Mouse (Mus musculus) stomach, embryonic 16.5 days (tissue): ENCODE results near the gene Hk1. TPM values are rescaled to one million over a fixed set of nuclear protein-coding genes. Genes with fewer than 3 reads are reported as not detected.

Experiments used
- ATAC-seq: fragments of 200-750 bp; cut with Nextera tagmentation; 2 replicates; pipeline ENCODE4 v1.8.0; 2017; ENCODE audit warnings: moderate number of reproducible peaks, moderate TSS enrichment; ENCODE audit not compliant: insufficient read depth, low FRiP score
- H3K27ac ChIP-seq: fragments of 300-500 bp; sonication (generic); 2 replicates; pipeline ENCODE4 v1.5.1; 2014; ENCODE audit warnings: low read length
- H3K27me3 ChIP-seq: fragments of 300-500 bp; sonication (generic); 2 replicates; pipeline ENCODE4 v1.6.1; 2014; ENCODE audit warnings: low read length, control low read depth, mixed read lengths; ENCODE audit not compliant: control insufficient read depth, insufficient read depth
- H3K36me3 ChIP-seq: fragments of 300-500 bp; sonication (generic); 2 replicates; pipeline ENCODE4 v1.6.1; 2014; ENCODE audit warnings: low read length; ENCODE audit not compliant: control insufficient read depth, insufficient read depth
- H3K4me1 ChIP-seq: fragments of 300-500 bp; sonication (generic); 2 replicates; pipeline ENCODE4 v1.6.1; 2014; ENCODE audit warnings: low read length, control low read depth, mixed read lengths; ENCODE audit not compliant: control insufficient read depth, insufficient read depth
- H3K4me2 ChIP-seq: fragments of 300-500 bp; sonication (generic); 2 replicates; pipeline ENCODE4 v1.6.1; 2014; ENCODE audit warnings: low read depth, low read length, mixed read lengths
- H3K4me3 ChIP-seq: fragments of 300-500 bp; sonication (generic); replicated peaks from 2 replicates; pipeline ENCODE4 v1.5.1; 2014; ENCODE audit warnings: mild to moderate bottlenecking, low read length
- H3K9ac ChIP-seq: fragments of 300-500 bp; sonication (generic); 2 replicates; pipeline ENCODE4 v1.6.1; 2014; ENCODE audit warnings: low read length
- H3K9me3 ChIP-seq: fragments of 300-500 bp; sonication (generic); replicated peaks from 2 replicates; pipeline ENCODE4 v1.6.1; 2016; ENCODE audit warnings: low read length, control low read depth; ENCODE audit not compliant: control insufficient read depth
- WGBS: fragments of 180-500 bp; shearing (Covaris S2); extraction: QIAGEN DNeasy Blood & Tissue Kit; methylation state at CpG from one replicate; pipeline ENCODE4 v1.1.7; 2014; 5-methylcytosine and 5-hydroxymethylcytosine counted together
- polyA plus RNA-seq: library from polyadenylated mRNA; unstranded; fragments of >200 nt; fragmentation: Nextera tagmentation; extraction: Ambion mirVana; gene quantifications from 2 replicates; pipeline ENCODE4 v1.2.1, GENCODE M21; 2015

Gene Hk1
- polyA plus RNA-seq, 1 experiment from 2014 or later: 55.0 TPM

DNA sequence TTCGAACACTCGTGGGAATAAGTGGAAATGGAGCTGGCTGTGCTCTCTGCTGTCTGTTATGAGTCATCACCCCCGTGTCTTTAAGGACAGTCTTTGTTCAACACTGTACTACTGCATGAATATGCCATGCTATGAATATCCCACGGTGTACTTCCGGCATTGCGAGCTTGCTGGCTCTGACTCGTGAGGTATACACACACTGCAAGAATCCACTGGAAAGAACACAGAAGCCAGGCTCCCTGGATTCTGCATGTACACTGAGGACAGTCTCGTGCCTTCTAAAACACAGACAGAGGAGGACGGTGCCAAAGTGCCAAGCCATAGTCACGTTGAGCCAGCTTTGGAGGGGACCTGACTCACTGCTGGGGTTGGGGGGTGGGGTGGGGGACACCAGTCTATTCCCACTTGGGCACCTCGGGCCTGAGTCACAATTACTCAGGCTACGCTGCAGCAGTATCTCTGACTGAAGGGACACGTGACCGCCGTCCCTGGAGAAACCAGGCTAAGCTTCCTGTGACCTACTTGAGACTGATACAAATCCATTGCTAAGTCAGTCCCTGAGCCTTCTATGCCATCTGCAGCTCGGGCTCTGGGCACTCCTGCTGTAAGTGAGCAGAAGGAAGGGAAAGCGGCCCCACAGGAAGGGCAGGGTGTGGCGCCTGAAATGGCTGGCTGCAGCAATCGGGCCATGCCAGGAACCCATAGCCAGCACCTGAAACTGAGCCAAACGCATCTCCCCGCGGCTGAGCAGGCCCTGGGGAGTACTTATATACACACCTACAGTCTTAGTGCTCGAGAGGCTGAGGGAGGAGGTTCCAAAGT lies 79.5 kb downstream of the Hk1 start:
- no peak overlapping the region for H3K4me2 ChIP-seq
- no peaks in the 10 kb centered on the region for H3K36me3 ChIP-seq
- WGBS: 77% methylated on average over 23 of the region's 23 CpGs
- H3K4me1 ChIP-seq: no peaks in the 10 kb centered on the region
- peak overlapping the region; percentile 47 for H3K27ac ChIP-seq
- no peaks in the 10 kb centered on the region for H3K9me3 ChIP-seq
- H3K9ac ChIP-seq: no peak overlapping the region
- no peaks in the 10 kb centered on the region for H3K27me3 ChIP-seq
- ATAC-seq: no peak
- H3K4me3 ChIP-seq: no peak overlapping the region

DNA sequence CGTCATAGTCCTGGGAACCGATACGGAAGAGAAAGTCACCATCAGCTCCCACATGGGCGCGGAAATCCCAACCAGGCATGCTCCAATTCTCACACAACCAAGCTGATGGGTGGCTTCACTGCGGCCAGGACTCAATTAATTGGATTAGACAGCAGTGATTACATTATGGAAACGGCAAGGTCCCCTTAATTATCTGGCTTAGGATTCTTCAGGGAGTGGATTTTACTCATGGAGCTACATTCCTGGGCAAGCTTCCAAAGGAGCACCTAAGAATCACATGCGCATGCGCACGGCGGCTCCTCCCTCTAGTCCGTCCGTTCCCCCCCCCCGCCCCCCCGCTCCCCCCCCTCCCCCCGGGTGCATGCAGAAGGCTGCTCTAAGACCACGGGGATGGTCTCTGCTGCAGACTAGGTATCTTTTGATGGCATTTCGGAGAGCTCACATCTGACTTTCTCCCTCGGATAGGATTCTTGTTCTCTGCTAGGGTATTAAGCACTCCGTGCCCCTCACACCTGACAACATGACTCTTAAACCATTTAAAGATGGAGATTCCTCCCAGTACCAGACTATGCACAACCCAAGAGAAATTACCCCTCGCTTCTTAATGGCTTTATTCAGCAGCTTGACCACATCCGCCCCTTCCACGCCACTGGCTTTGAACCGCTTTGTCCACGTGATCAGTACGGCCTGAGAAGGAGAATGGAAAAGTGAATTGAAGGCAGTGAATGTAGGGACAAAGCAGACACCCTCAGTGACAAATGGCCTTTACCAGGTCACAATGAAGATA lies 83.4 kb downstream of the Hk1 start:
- no peaks in the 10 kb centered on the region for H3K36me3 ChIP-seq
- H3K9me3 ChIP-seq: no peaks in the 10 kb centered on the region
- 77% methylated on average over 20 of the region's 26 CpGs for WGBS
- ATAC-seq: no peak
- no peak overlapping the region for H3K9ac ChIP-seq
- H3K4me3 ChIP-seq: no peak overlapping the region
- no peak overlapping the region for H3K27ac ChIP-seq
- H3K27me3 ChIP-seq: no peaks in the 10 kb centered on the region
- H3K4me2 ChIP-seq: no peak overlapping the region
- no peaks in the 10 kb centered on the region for H3K4me1 ChIP-seq

DNA sequence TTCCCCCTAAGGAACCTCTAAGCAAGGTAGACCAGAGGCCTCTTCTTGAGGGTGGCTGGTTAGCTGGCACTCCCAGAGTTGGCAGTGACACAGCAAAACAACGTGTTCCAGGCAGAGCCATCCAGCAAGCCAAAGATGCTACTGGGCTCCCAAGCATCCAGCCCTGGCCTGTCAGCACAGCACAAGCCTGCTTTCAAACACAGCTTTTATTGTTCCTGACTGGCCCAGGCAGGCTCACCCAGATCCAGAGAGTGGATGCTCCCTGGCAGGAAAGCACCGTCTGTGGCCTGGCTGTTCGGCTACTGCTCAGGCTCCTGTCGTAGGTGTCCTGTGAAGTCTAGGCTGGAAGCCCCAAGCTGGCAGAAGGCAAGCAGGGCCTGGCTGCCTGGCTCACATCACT lies 85.6 kb downstream of the Hk1 start:
- Histone ChIP-seq H3K9ac (no peak overlapping the region), H3K9me3 (no peaks in the 10 kb centered on the region), H3K4me2 (no peak overlapping the region), H3K27me3 (no peaks in the 10 kb centered on the region), H3K36me3 (no peaks in the 10 kb centered on the region), H3K27ac (no peak overlapping the region), H3K4me3 (no peak overlapping the region), H3K4me1 (no peaks in the 10 kb centered on the region)
- WGBS: 76% methylated on average over 4 of the region's 4 CpGs
- no peak for ATAC-seq

DNA sequence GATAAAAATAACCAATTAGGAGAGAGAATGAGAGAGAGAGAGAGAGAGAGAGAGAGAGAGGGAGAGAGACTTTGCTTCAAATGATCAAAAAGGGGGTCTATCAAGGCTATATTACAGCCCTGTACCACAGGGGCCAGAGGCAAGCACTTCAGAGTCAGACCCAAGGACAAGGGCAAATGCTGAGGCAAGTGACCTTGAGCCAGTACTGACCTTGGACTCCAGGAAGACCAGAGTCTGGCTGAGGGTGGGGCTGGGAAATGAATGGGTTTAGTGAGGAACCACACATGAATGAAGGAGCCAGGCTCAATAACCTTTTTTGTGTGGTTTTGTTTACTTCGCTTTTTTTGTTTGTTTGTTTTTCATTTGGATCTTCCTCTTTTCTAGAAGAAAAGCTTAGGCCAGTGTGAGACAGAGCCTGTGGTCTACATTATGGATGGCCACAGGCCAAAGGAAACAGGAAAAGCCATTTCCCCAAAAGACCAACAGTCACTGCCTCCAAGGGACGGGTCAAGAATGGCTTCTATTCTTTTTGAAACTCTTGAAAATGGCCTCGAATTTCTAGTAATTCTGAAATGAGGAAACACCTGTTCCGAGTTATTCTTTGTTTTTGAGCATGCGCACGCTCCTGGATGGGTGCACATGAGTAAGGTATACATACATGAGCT lies 92.1 kb downstream of the Hk1 start:
- 78% methylated on average over 6 of the region's 6 CpGs for WGBS
- no peak for ATAC-seq
- Histone ChIP-seq H3K9me3 (no peaks in the 10 kb centered on the region), H3K4me3 (no peak overlapping the region), H3K27me3 (no peaks in the 10 kb centered on the region), H3K9ac (no peak overlapping the region), H3K27ac (no peak overlapping the region), H3K36me3 (peaks cover 2% of the 10 kb centered on the region; the same call in 1 of the 2 replicates), H3K4me1 (no peaks in the 10 kb centered on the region), H3K4me2 (no peak overlapping the region)

DNA sequence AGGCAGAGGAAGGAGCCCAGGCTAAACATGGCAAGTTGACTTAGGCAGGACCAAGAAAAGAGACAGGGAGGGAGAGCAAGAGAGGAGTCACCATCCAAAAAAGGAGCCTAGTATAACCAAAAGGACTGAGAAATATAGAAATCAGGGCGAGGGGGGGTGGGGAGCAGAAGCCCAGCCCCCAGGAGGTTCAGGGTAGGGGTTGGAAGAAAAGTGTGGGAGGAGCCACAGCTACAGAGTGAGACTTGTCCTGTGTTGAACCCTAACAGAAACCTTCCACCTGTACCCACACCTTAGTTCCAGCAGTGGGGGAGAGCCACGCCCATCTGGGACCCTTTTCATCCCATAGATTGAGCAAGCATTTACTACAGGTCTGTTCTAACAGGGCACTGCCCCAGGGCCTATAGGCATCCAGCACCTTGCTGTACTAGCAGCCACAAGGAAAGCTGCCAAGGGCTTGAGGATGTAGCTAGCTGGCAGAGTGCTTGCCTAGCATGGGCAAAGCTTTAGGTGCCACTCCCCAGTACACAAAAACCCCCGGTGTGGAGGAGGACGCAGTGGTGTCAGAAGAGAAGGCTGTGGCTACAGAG lies 96.4 kb downstream of the Hk1 start:
- Histone ChIP-seq H3K4me2 (no peak overlapping the region), H3K4me1 (no peaks in the 10 kb centered on the region), H3K27me3 (no peaks in the 10 kb centered on the region), H3K4me3 (no peak overlapping the region), H3K36me3 (peaks cover 26% of the 10 kb centered on the region), H3K27ac (peak overlapping the region; percentile 16; the same call in 1 of the 2 replicates), H3K9ac (no peak overlapping the region), H3K9me3 (no peaks in the 10 kb centered on the region)
- 74% methylated on average over 4 of the region's 4 CpGs for WGBS
- no peak for ATAC-seq

DNA sequence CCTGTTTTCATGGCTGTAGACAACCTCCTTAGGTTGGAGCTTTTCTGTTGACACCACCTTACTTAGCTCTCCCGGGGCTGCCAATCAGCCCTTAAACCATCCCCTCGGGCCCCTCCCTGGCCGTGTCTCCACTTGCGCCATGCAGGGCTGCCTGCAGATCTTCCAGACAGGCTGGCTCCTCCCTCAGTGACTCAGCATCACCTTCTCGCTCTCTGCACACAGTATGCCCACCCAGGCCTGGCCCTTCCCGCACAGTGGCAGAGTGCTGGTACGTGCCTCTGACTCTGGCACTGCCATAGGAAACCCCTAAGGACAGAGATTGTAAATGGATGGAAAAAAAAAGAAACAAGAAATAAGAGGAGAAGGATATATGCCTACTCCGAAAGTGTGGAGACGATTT lies 96.9 kb downstream of the Hk1 start:
- no peaks in the 10 kb centered on the region for H3K9me3 ChIP-seq
- WGBS: 61% methylated on average over 9 of the region's 9 CpGs
- H3K4me2 ChIP-seq: no peak overlapping the region
- H3K9ac ChIP-seq: no peak overlapping the region
- no peaks in the 10 kb centered on the region for H3K4me1 ChIP-seq
- H3K36me3 ChIP-seq: peaks cover 26% of the 10 kb centered on the region
- no peaks in the 10 kb centered on the region for H3K27me3 ChIP-seq
- no peak for ATAC-seq
- no peak overlapping the region for H3K4me3 ChIP-seq
- no peak overlapping the region for H3K27ac ChIP-seq

DNA sequence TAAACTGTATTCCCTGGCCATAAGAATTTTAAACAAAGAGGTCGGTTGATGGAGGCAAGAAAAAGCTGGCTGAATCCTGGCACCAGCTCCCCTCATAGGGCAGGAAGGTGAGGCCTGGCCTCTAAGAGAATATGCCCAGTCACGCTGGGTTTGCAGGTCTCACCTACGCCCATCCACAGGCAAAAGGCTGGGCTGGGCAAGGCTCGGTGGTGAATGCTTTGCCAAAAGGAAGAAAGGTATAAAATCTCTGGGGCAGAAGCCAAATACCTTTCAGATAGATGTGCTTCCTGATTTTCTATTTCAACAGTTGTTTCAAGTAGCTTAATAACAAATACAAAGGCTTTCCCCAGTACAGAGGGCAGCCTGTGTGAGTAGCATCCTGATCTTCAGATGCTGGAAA lies 100.0 kb downstream of the Hk1 start:
- Histone ChIP-seq H3K27ac (0 out of 2 replicates have a peak overlapping the region, but pooled peaks have one; percentile 25), H3K27me3 (no peaks in the 10 kb centered on the region), H3K9me3 (no peaks in the 10 kb centered on the region), H3K4me3 (no peak overlapping the region), H3K4me1 (no peaks in the 10 kb centered on the region), H3K36me3 (peaks cover 26% of the 10 kb centered on the region), H3K4me2 (no peak overlapping the region), H3K9ac (no peak overlapping the region)
- 64% methylated on average over 4 of the region's 4 CpGs for WGBS
- no peak for ATAC-seq

DNA sequence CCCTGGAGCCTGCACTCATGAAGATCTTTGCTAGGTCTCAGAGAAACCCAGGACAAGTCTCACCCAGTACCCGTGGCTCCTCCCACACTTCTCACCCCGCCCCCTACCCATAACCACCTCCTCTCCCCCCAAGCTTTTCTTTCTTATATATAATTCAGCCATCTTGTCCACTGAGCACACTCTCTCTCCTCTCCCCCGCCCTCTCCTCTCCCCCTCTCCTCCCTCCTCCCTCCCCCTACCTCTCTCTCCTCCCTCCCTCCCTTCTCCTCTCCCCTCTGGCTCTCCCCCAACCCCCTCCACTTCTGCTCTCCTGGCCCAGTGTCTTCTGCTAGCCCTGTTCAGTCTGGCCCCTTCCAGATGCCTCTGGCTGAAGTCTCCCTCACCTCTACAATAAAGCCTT lies 100.6 kb downstream of the Hk1 start:
- H3K36me3 ChIP-seq: peaks cover 30% of the 10 kb centered on the region
- ATAC-seq: peak; percentile 31; the same call in 1 of the 2 replicates
- H3K4me1 ChIP-seq: no peaks in the 10 kb centered on the region

More for the DNA sequence above, 100.6 kb downstream of the Hk1 start:
- Histone ChIP-seq H3K4me2 (no peak overlapping the region), H3K27ac (0 out of 2 replicates have a peak overlapping the region, but pooled peaks have one; percentile 25), H3K9ac (no peak overlapping the region), H3K27me3 (no peaks in the 10 kb centered on the region), H3K9me3 (no peaks in the 10 kb centered on the region), H3K4me3 (no peak overlapping the region)
- 48% methylated on average over 2 of the region's 3 CpGs for WGBS
